Mouse (Mus musculus) frontal cortex, adult 2 months (tissue): ENCODE results near the gene Itgb1bp1. TPM values are rescaled to one million over a fixed set of nuclear protein-coding genes. Genes with fewer than 3 reads are reported as not detected.

ENCODE experiments used
- DNase-seq, 2 experiments: peaks; one replicate each; pipeline ENCODE4 v3.0.0; 2022; ENCODE audit warnings: low spot score in 1 of 2; ENCODE audit errors: extremely low spot score in 1 of 2
- polyA plus RNA-seq: library from polyadenylated mRNA; depleted of rRNA; stranded (reverse); fragments of >200 nt; gene quantifications from 2 replicates; pipeline ENCODE4 v1.2.3, GENCODE M21; 2012; rRNA removed

Gene Itgb1bp1
- polyA plus RNA-seq, 1 experiment: 29.5 TPM

DNA sequence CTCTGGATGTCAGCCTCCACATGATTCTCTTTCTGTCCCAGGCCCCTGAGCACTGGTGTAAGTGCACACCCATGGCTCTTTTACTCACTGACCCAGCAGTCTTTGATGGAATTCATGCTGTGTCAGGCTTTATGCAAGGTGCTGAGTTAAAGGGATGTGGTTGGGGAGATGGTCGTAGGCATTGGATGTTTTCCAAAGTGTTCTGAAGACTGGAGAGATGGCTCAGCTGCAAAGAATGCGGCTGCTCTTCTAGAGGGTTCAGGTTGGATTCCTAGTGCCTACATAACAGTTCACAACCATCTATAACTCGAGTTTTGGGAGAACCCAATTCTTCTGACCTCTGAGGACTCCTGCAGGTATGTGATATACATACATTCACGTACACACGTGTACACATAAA, 78.7 kb downstream of the Itgb1bp1 start:
- no peak for DNase-seq

DNA sequence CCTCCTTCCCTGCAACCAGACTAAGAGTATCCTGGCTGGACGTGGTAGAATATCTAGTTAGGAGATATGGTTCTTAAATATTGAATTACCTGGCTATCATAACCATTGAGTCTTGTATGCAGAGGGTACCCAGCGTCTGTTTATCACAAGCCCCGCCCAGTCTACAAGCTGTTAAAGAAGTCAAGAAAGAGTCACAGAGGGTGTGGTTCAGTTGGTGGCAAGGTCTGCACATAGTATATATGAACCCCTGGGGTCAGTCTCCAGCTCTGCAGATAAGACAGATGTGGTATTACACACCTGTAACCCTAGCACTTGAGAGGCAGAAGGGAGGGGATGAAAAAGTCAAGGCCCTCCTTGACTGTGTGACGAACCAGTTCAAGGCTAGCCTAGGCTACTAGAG, 80.3 kb downstream of the Itgb1bp1 start:
- no peak for DNase-seq

- no peak for DNase-seq
Observed at GRCm38 (mm10) chr12:21204701-21205312, 81.3 kb downstream of the Itgb1bp1 start.

DNA sequence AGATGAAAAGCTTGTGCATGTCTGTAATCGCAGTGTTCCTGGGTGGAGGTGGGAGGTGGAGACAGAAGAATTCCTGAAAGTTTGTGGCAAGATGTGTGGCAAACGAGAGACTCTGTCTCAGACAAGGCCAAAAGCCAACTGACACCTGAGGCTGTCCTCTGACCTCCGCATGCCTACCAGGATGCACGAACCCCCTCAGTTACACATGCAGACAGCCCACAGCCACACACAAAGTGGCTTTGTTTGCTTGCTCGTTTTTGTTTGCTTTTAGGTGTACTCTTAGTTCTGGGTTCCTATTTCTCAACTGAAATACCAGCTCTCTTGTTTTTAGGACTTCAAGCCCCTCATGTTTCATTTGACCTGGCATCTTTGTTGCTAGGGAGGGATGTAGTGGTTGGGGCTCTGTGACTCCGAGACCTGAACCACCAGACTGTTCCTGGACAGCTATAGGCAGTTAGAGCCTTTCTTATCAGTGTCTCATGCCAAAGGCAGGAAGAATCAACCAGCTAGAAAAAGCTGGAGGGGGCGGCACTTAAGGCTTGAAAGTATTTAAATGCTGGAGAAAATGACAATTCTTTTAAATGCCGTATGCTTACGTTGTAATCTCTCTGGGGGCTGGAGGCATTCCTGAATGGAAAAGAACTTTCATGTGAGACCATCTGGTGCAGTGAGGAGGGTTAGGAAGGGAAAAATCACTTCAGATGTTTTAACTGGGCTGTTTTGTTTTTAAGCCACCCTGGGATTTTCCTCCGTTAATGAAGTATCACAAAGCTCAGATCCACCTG, 84.4 kb downstream of the Itgb1bp1 start:
- DNase-seq: peak in 1 of 2 experiments; percentile 64

- no peak for DNase-seq
Observed at GRCm38 (mm10) chr12:21200613-21201012, 85.5 kb downstream of the Itgb1bp1 start.

DNA sequence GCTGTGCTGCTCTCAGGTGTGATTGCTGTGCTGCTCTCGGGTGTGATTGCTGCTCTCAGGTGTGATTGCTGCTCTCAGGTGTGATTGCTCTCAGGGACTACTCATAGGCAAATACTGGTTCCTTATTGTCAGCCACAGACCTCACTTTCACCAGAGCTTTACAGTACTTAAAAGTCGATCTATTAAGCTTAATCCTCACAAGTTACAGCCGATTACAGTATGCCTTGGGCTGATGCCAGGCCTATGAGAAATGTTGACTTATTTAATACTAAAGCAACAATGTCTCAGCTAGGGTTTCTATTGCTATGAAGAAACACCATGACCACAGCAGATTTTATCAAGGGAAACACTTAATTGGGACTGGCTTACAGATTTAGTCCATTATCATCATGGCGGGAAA, 89.7 kb downstream of the Itgb1bp1 start:
- DNase-seq: no peak

- DNase-seq: no peak
Observed at GRCm38 (mm10) chr12:21195497-21195896, 90.6 kb downstream of the Itgb1bp1 start.

- DNase-seq: no peak
Observed at GRCm38 (mm10) chr12:21191546-21191945, 94.5 kb downstream of the Itgb1bp1 start.

Other genes with a start within 250 kb of the Itgb1bp1 start
- gene Cpsf3, start 893 bp downstream of the Itgb1bp1 start, polyA plus RNA-seq: 66.2 and 74.1 TPM in 2 replicates
- 22.8 and 25.2 TPM in 2 replicates for gene Iah1, start 30.1 kb upstream of the Itgb1bp1 start, polyA plus RNA-seq
- 16.9 and 20.2 TPM in 2 replicates for gene Adam17, start 87.3 kb upstream of the Itgb1bp1 start, polyA plus RNA-seq
- gene Ywhaq, start 131.4 kb upstream of the Itgb1bp1 start, polyA plus RNA-seq: 295 and 315 TPM in 2 replicates